In genomic region chr7:143829504-143830331, GRCm38 (mm10) we compare ENCODE assay signal across 7 mouse cellular contexts. TPM values are rescaled to one million over a fixed set of nuclear protein-coding genes. Genes with fewer than 3 reads are reported as not detected.
DNase-seq lines count a peak whose midpoint lies in the region; ATAC-seq lines count a peak whose summit lies in the region.

No protein-coding gene starts in this region.

- peak; percentile 95 for DNase-seq in adrenal gland, postnatal 10 days
- peak; percentile 98 for DNase-seq in embryonic facial prominence, embryonic 10.5 days (ENCODE audit: low spot score)
- DNase-seq in heart, adult 11 months, result peak; percentile 100
- peak; percentile 94 for DNase-seq in kidney, adult 18-20 months
- DNase-seq in limb, embryonic 11.5 days (ENCODE audit: low spot score), result peak; percentile 96
- peak; percentile 98 for DNase-seq in midbrain, embryonic 14.5 days
- peak; percentile 87 to 91 for DNase-seq in spleen, adult 18-20 months

- peaks cover 31% of the 10 kb centered on the region for H3K4me1 ChIP-seq in embryonic facial prominence, embryonic 10.5 days
- H3K4me1 ChIP-seq in limb, embryonic 11.5 days (ENCODE audit: control insufficient read depth, insufficient read depth, low read length), result 0 out of 2 replicates have a peak, but pooled peaks cover 7% of the 10 kb centered on the region
- H3K4me1 ChIP-seq in midbrain, embryonic 14.5 days (ENCODE audit: control insufficient read depth, insufficient read depth, low read length), result peaks cover 37% of the 10 kb centered on the region

- peak overlapping the region; percentile 95 for H3K27ac ChIP-seq in embryonic facial prominence, embryonic 10.5 days (replicated peaks)
- H3K27ac ChIP-seq in limb, embryonic 11.5 days (replicated peaks; ENCODE audit: low read depth, low read length), result peak overlapping the region; percentile 83
- H3K27ac ChIP-seq in midbrain, embryonic 14.5 days (replicated peaks; ENCODE audit: low read depth, low read length), result peak overlapping the region; percentile 93

- peak overlapping the region; percentile 91 for H3K4me2 ChIP-seq in limb, embryonic 11.5 days (ENCODE audit: low read depth, severe bottlenecking)
- H3K4me2 ChIP-seq in midbrain, embryonic 14.5 days (ENCODE audit: low read length), result peak overlapping the region; percentile 82

- no peaks in the 10 kb centered on the region for H3K27me3 ChIP-seq in embryonic facial prominence, embryonic 10.5 days (replicated peaks; ENCODE audit: low read depth, poor library complexity, severe bottlenecking)
- H3K27me3 ChIP-seq in limb, embryonic 11.5 days (ENCODE audit: control insufficient read depth, insufficient read depth, low read length), result no peaks in the 10 kb centered on the region
- no peaks in the 10 kb centered on the region for H3K27me3 ChIP-seq in midbrain, embryonic 14.5 days (ENCODE audit: control insufficient read depth, insufficient read depth, low read length)

- under 1% methylated on average over 37 of the region's 37 CpGs for WGBS in embryonic facial prominence, embryonic 10.5 days
- WGBS in limb, embryonic 11.5 days, result under 1% methylated on average over 37 of the region's 37 CpGs
- under 1% methylated on average over 37 of the region's 37 CpGs for WGBS in midbrain, embryonic 14.5 days

- no peaks in the 10 kb centered on the region for H3K9me3 ChIP-seq in embryonic facial prominence, embryonic 10.5 days
- H3K9me3 ChIP-seq in limb, embryonic 11.5 days (ENCODE audit: control insufficient read depth, low read length), result no peaks in the 10 kb centered on the region
- no peaks in the 10 kb centered on the region for H3K9me3 ChIP-seq in midbrain, embryonic 14.5 days (ENCODE audit: control insufficient read depth, low read length)

- peak overlapping the region; percentile 75 for H3K4me3 ChIP-seq in embryonic facial prominence, embryonic 10.5 days
- H3K4me3 ChIP-seq in limb, embryonic 11.5 days (ENCODE audit: low read depth, low read length), result peak overlapping the region; percentile 55
- peak overlapping the region; percentile 57 for H3K4me3 ChIP-seq in midbrain, embryonic 14.5 days (replicated peaks; ENCODE audit: low read depth, low read length)

- H3K36me3 ChIP-seq in embryonic facial prominence, embryonic 10.5 days (replicated peaks), result peaks cover 26% of the 10 kb centered on the region
- H3K36me3 ChIP-seq in limb, embryonic 11.5 days (ENCODE audit: control insufficient read depth, insufficient read depth, low read length), result no peaks in the 10 kb centered on the region
- H3K36me3 ChIP-seq in midbrain, embryonic 14.5 days (ENCODE audit: control insufficient read depth, insufficient read depth, low read length), result no peaks in the 10 kb centered on the region

- peak overlapping the region; percentile 77 for H3K9ac ChIP-seq in limb, embryonic 11.5 days (ENCODE audit: low read length)
- H3K9ac ChIP-seq in midbrain, embryonic 14.5 days (replicated peaks; ENCODE audit: low read length), result peak overlapping the region; percentile 63

- ATAC-seq in limb, embryonic 11.5 days (ENCODE audit: insufficient number of reproducible peaks, low FRiP score, low TSS enrichment, low read depth), result peak; percentile 96
- peak; percentile 96 for ATAC-seq in midbrain, embryonic 14.5 days (ENCODE audit: low FRiP score, low TSS enrichment)

RNA-seq across cellular contexts. Expression of gene Dhcr7, which starts 6.8 kb away (rescaled TPM):
- 100 to 1,000 TPM; 126 to 310 TPM for total RNA-seq in adrenal gland, postnatal 10 days (2021)
- polyA plus RNA-seq in embryonic facial prominence, embryonic 10.5 days (2016; fragmentation: Nextera tagmentation; extraction: Ambion mirVana), result 68.3 and 79.2 TPM in 2 replicates
- 56.0 and 60.6 TPM in 2 replicates for polyA plus RNA-seq in limb, embryonic 11.5 days (2014; fragmentation: Nextera tagmentation; extraction: Ambion mirVana)
- polyA plus RNA-seq in midbrain, embryonic 14.5 days (2014; fragmentation: Nextera tagmentation; extraction: Ambion mirVana), result 64.6 and 73.3 TPM in 2 replicates

RNA-seq across cellular contexts. Expression of gene Nadsyn1, which starts 7.1 kb away (rescaled TPM):
- total RNA-seq in adrenal gland, postnatal 10 days (2021), result 10 to 100 TPM; 14.9 TPM
- 7.7 and 10.0 TPM in 2 replicates for polyA plus RNA-seq in embryonic facial prominence, embryonic 10.5 days (2016; fragmentation: Nextera tagmentation; extraction: Ambion mirVana)
- 7.8 and 8.4 TPM in 2 replicates for polyA plus RNA-seq in limb, embryonic 11.5 days (2014; fragmentation: Nextera tagmentation; extraction: Ambion mirVana)
- 6.5 and 7.1 TPM in 2 replicates for polyA plus RNA-seq in midbrain, embryonic 14.5 days (2014; fragmentation: Nextera tagmentation; extraction: Ambion mirVana)

RNA-seq across cellular contexts. Expression of gene Gm498, which starts 36.9 kb away (rescaled TPM):
- total RNA-seq in adrenal gland, postnatal 10 days (2021), result not detected
- not detected in 2 replicates for polyA plus RNA-seq in embryonic facial prominence, embryonic 10.5 days (2016; fragmentation: Nextera tagmentation; extraction: Ambion mirVana)
- polyA plus RNA-seq in limb, embryonic 11.5 days (2014; fragmentation: Nextera tagmentation; extraction: Ambion mirVana), result not detected in 2 replicates
- polyA plus RNA-seq in midbrain, embryonic 14.5 days (2014; fragmentation: Nextera tagmentation; extraction: Ambion mirVana), result not detected in 2 replicates

RNA-seq across cellular contexts. Expression of gene Mrgpre, which starts 45.4 kb away (rescaled TPM):
- 1 to 10 TPM; 2.6 to 3.0 TPM for total RNA-seq in adrenal gland, postnatal 10 days (2021)
- polyA plus RNA-seq in embryonic facial prominence, embryonic 10.5 days (2016; fragmentation: Nextera tagmentation; extraction: Ambion mirVana), result 1.8 TPM in 2 replicates
- polyA plus RNA-seq in limb, embryonic 11.5 days (2014; fragmentation: Nextera tagmentation; extraction: Ambion mirVana), result 2.0 and 2.2 TPM in 2 replicates
- polyA plus RNA-seq in midbrain, embryonic 14.5 days (2014; fragmentation: Nextera tagmentation; extraction: Ambion mirVana), result 6.9 and 7.2 TPM in 2 replicates

Comparison
In these comparisons a context has a peak if more than half of its experiments do, and no peak if none do; other contexts are left out.
1. Peak in every context shown above with its lines: DNase-seq, ATAC-seq, H3K4me3 ChIP-seq and H3K27ac ChIP-seq.